21 mouse cellular contexts compared by ENCODE assay signal in the genomic region with DNA sequence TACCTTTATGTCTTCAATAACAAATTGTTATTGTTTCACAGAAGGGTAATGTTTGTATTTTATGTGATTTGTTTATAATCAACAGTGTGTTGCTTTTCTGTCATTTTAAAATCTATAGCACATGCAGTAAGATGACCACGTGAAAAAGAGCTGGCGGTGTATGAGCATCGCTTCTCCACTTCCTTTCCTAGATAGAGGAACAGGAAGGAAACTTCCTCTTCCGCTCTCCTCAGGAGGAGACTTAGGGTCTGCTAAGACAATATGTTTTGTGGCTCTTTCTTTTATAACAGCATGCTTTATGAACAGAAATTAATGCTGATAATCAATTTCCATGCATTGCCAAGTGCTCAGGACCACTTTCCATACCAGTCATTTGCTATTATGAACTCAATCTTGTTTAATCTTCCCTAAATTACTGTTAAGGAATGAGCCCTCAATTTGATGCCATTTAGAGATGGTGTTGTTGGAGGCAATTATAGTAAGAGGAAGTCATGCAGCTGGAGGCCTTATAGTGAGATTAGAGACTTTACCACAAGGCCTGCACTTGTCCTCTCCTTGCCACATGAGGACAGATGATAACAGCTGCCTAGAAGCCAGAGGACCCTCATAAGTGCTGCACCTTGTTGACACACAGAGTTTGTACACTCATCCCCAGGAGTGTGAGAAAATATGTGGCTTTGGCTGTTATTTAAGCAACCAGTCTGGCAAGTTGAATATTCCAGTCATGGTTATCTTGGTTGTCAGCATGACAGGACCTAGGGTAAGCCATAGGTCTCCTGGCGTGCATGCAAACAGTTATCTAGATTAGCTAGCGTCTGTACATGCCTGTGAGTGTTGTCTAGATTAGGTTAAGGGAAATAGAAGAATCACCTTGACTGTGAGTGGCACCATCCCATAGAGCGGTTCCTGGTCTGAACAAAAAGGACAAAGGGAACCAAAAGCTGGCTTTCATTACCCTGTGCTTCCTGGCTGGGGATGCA. TPM values are rescaled to one million over a fixed set of nuclear protein-coding genes. Genes with fewer than 3 reads are reported as not detected.
DNase-seq lines count a peak whose midpoint lies in the region; ATAC-seq and TF ChIP-seq lines count a peak whose summit lies in the region.
"Had no signal": no experiment of that assay in that cellular context is flagged by ENCODE, and none has a peak within 500 bp of the region (broad histone marks: within the 10 kb centered on the region; RNA-seq: fewer than 3 reads in every experiment).

No protein-coding gene starts in this region.

- WGBS in embryonic facial prominence, embryonic 14.5 days, result 75% methylated on average over 7 of the region's 7 CpGs
- WGBS in embryonic facial prominence, embryonic 10.5 days, result 87% methylated on average over 7 of the region's 7 CpGs
- WGBS in liver, embryonic 14.5 days (ENCODE audit: insufficient replicate concordance), result 25% methylated on average over 7 of the region's 7 CpGs
- 90% methylated on average over 7 of the region's 7 CpGs for whole genome bisulfite sequencing in forebrain, embryonic 16.5 days

- no peak overlapping the region for H3K27ac ChIP-seq in embryonic facial prominence, embryonic 14.5 days (replicated peaks; ENCODE audit: low read depth, low read length)
- no peak overlapping the region for H3K27ac ChIP-seq in embryonic facial prominence, embryonic 10.5 days (replicated peaks)
- no peak overlapping the region for H3K27ac ChIP-seq in liver, embryonic 14.5 days
- no peak overlapping the region for H3K27ac ChIP-seq in forebrain, embryonic 16.5 days (ENCODE audit: low read length)
- H3K27ac ChIP-seq: heart, embryonic 13.5 days; kidney, postnatal 0 days had no signal

- H3K4me3 ChIP-seq in embryonic facial prominence, embryonic 14.5 days (ENCODE audit: low read depth, low read length), result no peak overlapping the region
- H3K4me3 ChIP-seq in embryonic facial prominence, embryonic 10.5 days, result no peak overlapping the region
- H3K4me3 ChIP-seq in liver, embryonic 14.5 days (ENCODE audit: insufficient read depth in 1 of 2, low read depth in 2 of 2, low read length in 2 of 2), result no peak overlapping the region
- H3K4me3 ChIP-seq in forebrain, embryonic 16.5 days (replicated peaks; ENCODE audit: low read length), result no peak overlapping the region
- H3K4me3 ChIP-seq: heart, embryonic 13.5 days had no signal

- H3K9ac ChIP-seq in embryonic facial prominence, embryonic 14.5 days (ENCODE audit: low read depth, low read length), result no peak overlapping the region
- H3K9ac ChIP-seq in liver, embryonic 14.5 days (replicated peaks), result no peak overlapping the region
- no peak overlapping the region for H3K9ac ChIP-seq in forebrain, embryonic 16.5 days (replicated peaks; ENCODE audit: low read depth, low read length)
- H3K9ac ChIP-seq: heart, embryonic 13.5 days had no signal

- no peaks in the 10 kb centered on the region for H3K9me3 ChIP-seq in embryonic facial prominence, embryonic 14.5 days (ENCODE audit: control insufficient read depth, low read length)
- no peaks in the 10 kb centered on the region for H3K9me3 ChIP-seq in embryonic facial prominence, embryonic 10.5 days
- no peaks in the 10 kb centered on the region for H3K9me3 ChIP-seq in liver, embryonic 14.5 days (ENCODE audit: control insufficient read depth, low read length)
- no peaks in the 10 kb centered on the region for H3K9me3 ChIP-seq in forebrain, embryonic 16.5 days (ENCODE audit: control insufficient read depth, low read length)
- H3K9me3 ChIP-seq: heart, embryonic 13.5 days had no signal

- peak; percentile 40 for TF ChIP-seq EP300 in liver, embryonic 14.5 days (IDR thresholded peaks at IDR 0.05; ENCODE audit: low read depth)

- no peak for TF ChIP-seq CTCF in liver, embryonic 14.5 days (IDR thresholded peaks at IDR 0.05; ENCODE audit: low read depth)

- H3K27me3 ChIP-seq in embryonic facial prominence, embryonic 14.5 days (replicated peaks; ENCODE audit: control insufficient read depth, insufficient read depth, low read length), result no peaks in the 10 kb centered on the region
- H3K27me3 ChIP-seq in embryonic facial prominence, embryonic 10.5 days (replicated peaks; ENCODE audit: low read depth, poor library complexity, severe bottlenecking), result no peaks in the 10 kb centered on the region
- no peaks in the 10 kb centered on the region for H3K27me3 ChIP-seq in liver, embryonic 14.5 days (ENCODE audit: control insufficient read depth, insufficient read depth, low read length)
- no peaks in the 10 kb centered on the region for H3K27me3 ChIP-seq in forebrain, embryonic 16.5 days (replicated peaks; ENCODE audit: control insufficient read depth, insufficient read depth, low read length)
- H3K27me3 ChIP-seq: heart, embryonic 13.5 days had no signal

- peak; percentile 7 for DNase-seq in embryonic facial prominence, embryonic 14.5 days (ENCODE audit: low spot score)
- no peak for DNase-seq in embryonic facial prominence, embryonic 10.5 days (ENCODE audit: low spot score)
- peak; percentile 3 to 7 (median 3) for DNase-seq in liver, embryonic 14.5 days (ENCODE audit: low read depth in 3 of 3, low spot score in 3 of 3)
- DNase-seq in heart, postnatal 4 days, result no peak
- DNase-seq in heart, adult 8-10 months (ENCODE audit: low spot score), result no peak
- DNase-seq: adrenal gland, postnatal 14 days; cerebellum, adult 18-20 months; cerebellum, postnatal 36 days; gastrocnemius, postnatal 36 days; heart, postnatal 36 days; layer of hippocampus, postnatal 36 days; right cerebral cortex, postnatal 4 days had no signal

- H3K4me1 ChIP-seq in embryonic facial prominence, embryonic 14.5 days (ENCODE audit: control insufficient read depth, insufficient read depth, low read length), result no peaks in the 10 kb centered on the region
- H3K4me1 ChIP-seq in embryonic facial prominence, embryonic 10.5 days, result no peaks in the 10 kb centered on the region; the same call in 1 of the 2 replicates
- H3K4me1 ChIP-seq in liver, embryonic 14.5 days (replicated peaks; ENCODE audit: control insufficient read depth in 2 of 2, insufficient read depth in 2 of 2, low read length in 1 of 2), result peaks cover 0 to 9% of the 10 kb centered on the region in 2 experiments; a peak in 3 of 4 replicates
- H3K4me1 ChIP-seq in forebrain, embryonic 16.5 days (replicated peaks; ENCODE audit: control insufficient read depth, insufficient read depth, low read length), result no peaks in the 10 kb centered on the region

- no peak for ATAC-seq in embryonic facial prominence, embryonic 14.5 days (ENCODE audit: low read depth)
- ATAC-seq in common myeloid progenitor, adult 5-6 weeks (replicated peaks; ENCODE audit: low read depth, poor library complexity, severe bottlenecking), result peak; percentile 99
- peak; percentile 91 for ATAC-seq in liver, embryonic 14.5 days (ENCODE audit: insufficient read depth)
- peak; percentile 99 for ATAC-seq in megakaryocyte-erythroid progenitor cell, adult 5-6 weeks (replicated peaks; ENCODE audit: low FRiP score, low TSS enrichment, poor library complexity, severe bottlenecking)
- ATAC-seq in forebrain, embryonic 16.5 days, result no peak
- ATAC-seq: forebrain, embryonic 14.5 days; hindbrain, embryonic 16.5 days; intestine, postnatal 0 days; lung, postnatal 0 days had no signal

- H3K36me3 ChIP-seq in embryonic facial prominence, embryonic 14.5 days (ENCODE audit: control insufficient read depth, insufficient read depth, low read length), result no peaks in the 10 kb centered on the region
- H3K36me3 ChIP-seq in embryonic facial prominence, embryonic 10.5 days (replicated peaks), result no peaks in the 10 kb centered on the region
- no peaks in the 10 kb centered on the region for H3K36me3 ChIP-seq in liver, embryonic 14.5 days (replicated peaks; ENCODE audit: control insufficient read depth, insufficient read depth, low read depth)
- no peaks in the 10 kb centered on the region for H3K36me3 ChIP-seq in forebrain, embryonic 16.5 days (ENCODE audit: control insufficient read depth, insufficient read depth)
- H3K36me3 ChIP-seq: heart, embryonic 13.5 days had no signal

- no peak overlapping the region for H3K4me2 ChIP-seq in embryonic facial prominence, embryonic 14.5 days (ENCODE audit: low read depth, low read length)
- no peak overlapping the region for H3K4me2 ChIP-seq in liver, embryonic 14.5 days (ENCODE audit: low read depth)
- H3K4me2 ChIP-seq in forebrain, embryonic 16.5 days (ENCODE audit: low read length), result no peak overlapping the region
- H3K4me2 ChIP-seq: heart, embryonic 13.5 days had no signal

RNA-seq across cellular contexts. Expression of gene Prkn, which starts 34.3 kb away (rescaled TPM):
- 2.3 and 2.9 TPM in 2 replicates for polyA plus RNA-seq in embryonic facial prominence, embryonic 14.5 days (2014; fragmentation: Nextera tagmentation; extraction: Ambion mirVana)
- polyA plus RNA-seq in embryonic facial prominence, embryonic 10.5 days (2016; fragmentation: Nextera tagmentation; extraction: Ambion mirVana), result 0.50 and 1.1 TPM in 2 replicates
- 2.4 and 4.1 TPM in 2 replicates for total RNA-seq in common myeloid progenitor, adult 5-6 weeks (2017)
- polyA plus RNA-seq in liver, embryonic 14.5 days (2012; rRNA removed), result 0.17 and 0.19 TPM in 2 replicates
- polyA plus RNA-seq in liver, embryonic 14.5 days (2014; fragmentation: Nextera tagmentation; extraction: Ambion mirVana), result 0.30 and 0.61 TPM in 2 replicates
- 3.1 and 9.2 TPM in 2 replicates for total RNA-seq in megakaryocyte-erythroid progenitor cell, adult 5-6 weeks (2014; fragmentation: Nextera tagmentation)
- 2.7 and 5.9 TPM in 2 replicates for total RNA-seq in megakaryocyte-erythroid progenitor cell, adult 5-6 weeks (2017)
- polyA plus RNA-seq in forebrain, embryonic 16.5 days (2015; fragmentation: Nextera tagmentation; extraction: Ambion mirVana), result 3.4 and 3.9 TPM in 2 replicates
- 1 to 10 TPM; 4.8 to 5.1 TPM for total RNA-seq in heart, postnatal 4 days (2021)
- 10 to 100 TPM; 12.6 to 16.3 (median 15.2) TPM for total RNA-seq in heart, adult 8-10 months (2022)

RNA-seq across cellular contexts. Expression of gene Pacrg, which starts 34.4 kb away (rescaled TPM):
- polyA plus RNA-seq in embryonic facial prominence, embryonic 14.5 days (2014; fragmentation: Nextera tagmentation; extraction: Ambion mirVana), result 1.4 and 3.6 TPM in 2 replicates
- polyA plus RNA-seq in embryonic facial prominence, embryonic 10.5 days (2016; fragmentation: Nextera tagmentation; extraction: Ambion mirVana), result 1.5 and 2.0 TPM in 2 replicates
- not detected in 2 replicates for total RNA-seq in common myeloid progenitor, adult 5-6 weeks (2017)
- polyA plus RNA-seq in liver, embryonic 14.5 days (2012; rRNA removed), result 0.04 TPM in 1 of 2 replicates, not detected in the other
- not detected in 2 replicates for polyA plus RNA-seq in liver, embryonic 14.5 days (2014; fragmentation: Nextera tagmentation; extraction: Ambion mirVana)
- not detected in 2 replicates for total RNA-seq in megakaryocyte-erythroid progenitor cell, adult 5-6 weeks (2014; fragmentation: Nextera tagmentation)
- 1.7 TPM in 1 of 2 replicates, not detected in the other for total RNA-seq in megakaryocyte-erythroid progenitor cell, adult 5-6 weeks (2017)
- 6.7 and 7.7 TPM in 2 replicates for polyA plus RNA-seq in forebrain, embryonic 16.5 days (2015; fragmentation: Nextera tagmentation; extraction: Ambion mirVana)
- total RNA-seq in heart, postnatal 4 days (2021), result 1 to 10 TPM in 1 of 2 experiments, under 1 TPM in 1; 0.67 to 1.1 TPM
- 1 to 10 TPM; 1.4 to 3.1 (median 1.9) TPM for total RNA-seq in heart, adult 8-10 months (2022)

Comparison
In these comparisons a context has a peak if more than half of its experiments do, and no peak if none do; other contexts are left out.
1. DNase-seq: peak in embryonic facial prominence, embryonic 14.5 days (single experiment) and liver, embryonic 14.5 days (3 of 3); none in embryonic facial prominence, embryonic 10.5 days (single experiment), heart, postnatal 4 days (single experiment) and heart, adult 8-10 months (single experiment).
2. ATAC-seq: peak in common myeloid progenitor, adult 5-6 weeks (single experiment), liver, embryonic 14.5 days (single experiment) and megakaryocyte-erythroid progenitor cell, adult 5-6 weeks (single experiment); none in embryonic facial prominence, embryonic 14.5 days (single experiment) and forebrain, embryonic 16.5 days (single experiment).